Mouse (Mus musculus): ENCODE measurements around the gene Tinf2.

Tinf2 gene

DNA sequence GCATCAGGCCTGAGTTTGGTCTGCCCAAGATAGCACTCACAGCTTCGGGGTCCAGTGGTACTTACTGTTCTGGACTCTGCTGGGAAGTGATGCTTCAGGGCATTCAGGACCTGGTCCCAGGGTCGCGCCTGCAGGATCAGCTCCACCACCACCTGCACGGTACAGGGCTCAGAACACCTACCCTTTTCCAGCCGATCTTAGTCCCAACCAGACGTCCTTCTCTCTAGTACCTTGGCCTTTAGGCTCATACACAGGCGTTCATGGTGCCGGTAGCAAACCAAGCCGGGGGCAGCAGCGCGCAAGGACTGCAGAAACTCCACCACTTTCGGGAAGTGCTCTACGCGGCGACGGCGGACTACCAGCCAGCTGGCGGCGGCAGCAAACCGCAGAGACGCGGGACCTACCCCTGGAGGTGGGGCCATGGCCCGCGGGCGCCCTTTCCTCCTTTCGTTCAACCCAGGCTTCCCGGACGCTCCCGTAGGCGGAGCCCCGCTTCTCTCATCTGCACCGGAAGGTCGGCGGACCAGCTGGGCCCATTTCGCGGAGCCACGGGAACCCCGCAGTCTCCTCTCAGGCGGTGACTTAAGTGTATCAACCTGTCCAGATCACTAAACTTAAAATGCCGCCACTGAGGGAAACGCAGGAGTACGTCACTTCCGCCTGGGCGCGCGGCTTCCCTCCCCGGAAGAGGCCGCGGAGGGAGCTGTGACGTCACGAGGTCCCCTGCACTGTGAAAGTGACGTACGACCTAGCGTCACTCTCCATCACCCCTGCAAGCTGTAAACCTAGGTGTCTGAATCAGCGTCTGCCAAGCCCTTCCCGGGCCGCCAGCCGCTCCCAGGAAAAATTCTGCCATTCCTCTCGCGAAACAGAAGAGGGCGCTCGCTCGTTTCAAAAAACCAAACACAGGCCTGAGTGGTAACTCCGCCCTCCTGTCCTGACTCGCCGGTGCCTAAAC, at the start of gene Tinf2:
Tinf2 (minus strand) TSS at position 661 of the 958 bp plus-strand sequence.
- peak; percentile 97 for DNase-seq (ENCODE audit: low spot score)

DNA sequence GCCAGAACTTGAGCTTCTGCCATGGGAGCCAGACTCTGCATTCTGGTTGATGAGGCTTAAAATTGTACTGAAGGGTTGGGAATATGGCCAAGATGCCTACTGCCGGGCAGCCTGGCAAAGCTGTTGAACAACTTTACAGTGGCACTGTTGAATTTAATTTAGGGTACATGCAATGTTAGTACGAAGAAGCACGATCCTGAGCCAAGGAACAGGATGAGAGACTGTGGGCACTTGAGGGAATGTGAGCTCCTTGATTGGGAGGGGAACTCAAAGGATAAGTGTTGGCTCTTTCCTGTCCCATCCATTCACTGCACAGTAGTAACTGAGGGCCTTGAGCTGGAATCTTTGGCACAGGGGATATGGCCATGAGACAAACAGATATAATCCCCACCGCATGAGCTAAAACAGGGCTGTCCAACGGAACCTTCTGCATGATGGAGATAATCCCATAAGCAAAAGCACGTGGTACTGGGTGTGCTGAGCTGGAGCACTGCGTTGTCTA, 49.0 kb upstream of the Tinf2 start:
- DNase-seq (ENCODE audit: low spot score), result no peak

DNA sequence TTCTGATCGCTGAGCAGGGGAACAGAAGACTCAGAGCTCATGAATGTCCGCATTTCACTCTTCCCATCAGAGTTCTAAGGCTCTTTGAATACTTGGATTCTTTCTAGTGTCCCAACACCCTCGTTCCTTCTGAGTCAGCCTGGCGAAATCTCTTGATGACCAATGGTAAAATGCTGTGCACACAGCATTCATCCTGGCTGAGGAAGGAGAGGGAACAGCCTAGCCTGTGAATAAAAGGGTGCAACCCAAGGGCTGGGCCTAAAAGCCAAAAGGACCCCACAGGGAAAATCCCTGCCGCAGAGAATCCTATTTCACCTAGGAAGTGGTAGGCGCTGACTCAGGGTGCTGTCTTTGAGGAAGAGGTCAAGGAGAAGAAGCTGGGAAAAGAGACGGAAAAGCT, 48.5 kb upstream of the Tinf2 start:
- no peak for DNase-seq (ENCODE audit: low spot score)

DNA sequence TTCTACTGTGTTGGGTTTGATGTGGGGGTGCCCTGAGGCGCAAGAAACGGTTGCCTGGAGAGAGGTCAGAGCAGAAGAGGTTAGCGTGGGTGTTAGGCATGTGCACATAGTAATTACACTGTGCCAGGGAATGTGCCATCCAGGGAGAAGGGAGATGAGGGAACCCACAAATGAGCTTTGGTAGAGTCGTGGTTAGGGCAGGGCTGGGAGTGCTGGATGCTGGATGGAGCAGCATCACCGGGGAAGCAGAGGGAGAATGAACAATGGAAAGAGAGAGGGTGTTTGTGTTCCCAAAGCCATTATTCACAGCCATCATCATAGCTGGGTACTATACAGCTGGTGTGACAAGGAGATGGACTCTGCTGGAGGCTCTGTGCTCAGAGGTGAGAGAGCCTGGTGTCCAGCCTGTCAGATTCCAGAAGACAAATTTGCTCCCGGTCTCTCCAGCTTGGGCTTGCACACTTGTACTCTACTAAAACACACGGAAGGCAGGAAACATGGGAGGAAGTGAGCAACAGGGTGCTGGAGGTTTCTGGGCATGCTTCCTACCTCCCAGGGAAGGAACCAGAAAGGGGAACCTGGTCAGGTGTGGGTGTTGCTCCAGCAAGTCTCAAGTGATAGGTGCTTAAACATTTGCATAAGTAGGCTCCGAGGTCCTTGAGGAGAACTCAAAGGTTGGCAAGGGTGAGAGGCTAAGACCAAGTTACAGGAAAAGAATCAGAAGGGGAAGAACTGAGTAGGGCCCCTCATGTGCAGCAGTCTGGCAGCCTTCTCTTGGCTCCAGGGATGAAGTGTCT, 46.5 kb upstream of the Tinf2 start:
- no peak for DNase-seq (ENCODE audit: low spot score)

DNA sequence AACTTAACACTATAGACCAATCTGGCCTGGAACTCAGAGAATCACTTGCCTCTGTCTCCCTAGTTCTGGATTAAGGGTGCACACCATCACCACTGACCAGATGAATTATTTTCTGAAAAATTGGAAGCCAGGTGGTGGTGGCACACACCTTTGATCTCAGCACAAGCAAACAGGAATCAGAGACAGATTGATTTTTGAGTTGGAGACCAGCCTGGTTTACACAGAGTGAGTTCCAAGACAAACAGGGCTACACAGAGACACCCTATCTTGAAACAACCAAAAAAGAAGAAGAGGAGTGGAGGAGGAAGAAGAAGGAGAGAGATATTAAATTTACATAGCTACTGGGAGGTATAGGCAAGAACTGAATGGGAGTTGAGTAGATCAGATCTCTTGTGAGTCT, 44.6 kb upstream of the Tinf2 start:
- DNase-seq (ENCODE audit: low spot score), result no peak

DNA sequence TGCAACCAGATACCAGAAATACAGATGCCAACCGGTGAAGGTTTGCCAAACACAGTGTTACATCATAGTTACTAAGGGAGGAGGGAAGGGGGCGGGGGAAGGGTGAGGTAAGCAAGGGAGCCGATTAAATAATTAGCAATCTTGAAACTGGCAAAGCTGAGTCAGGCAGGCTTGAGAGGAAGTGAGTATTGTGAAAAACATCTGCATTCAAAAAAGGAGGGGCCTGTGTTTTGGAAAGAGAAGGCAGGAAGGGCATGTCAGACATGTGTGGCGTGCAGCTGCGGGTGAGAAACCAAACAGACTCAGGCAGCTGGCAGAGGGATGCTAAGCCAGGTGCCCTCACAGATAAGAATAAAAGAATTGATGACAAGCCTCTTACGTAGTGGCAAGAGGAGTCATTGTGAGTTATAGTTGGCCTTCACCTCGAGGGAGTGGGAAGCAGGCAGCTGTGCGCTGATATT, 42.8 kb upstream of the Tinf2 start:
- no peak for DNase-seq (ENCODE audit: low spot score)

DNA sequence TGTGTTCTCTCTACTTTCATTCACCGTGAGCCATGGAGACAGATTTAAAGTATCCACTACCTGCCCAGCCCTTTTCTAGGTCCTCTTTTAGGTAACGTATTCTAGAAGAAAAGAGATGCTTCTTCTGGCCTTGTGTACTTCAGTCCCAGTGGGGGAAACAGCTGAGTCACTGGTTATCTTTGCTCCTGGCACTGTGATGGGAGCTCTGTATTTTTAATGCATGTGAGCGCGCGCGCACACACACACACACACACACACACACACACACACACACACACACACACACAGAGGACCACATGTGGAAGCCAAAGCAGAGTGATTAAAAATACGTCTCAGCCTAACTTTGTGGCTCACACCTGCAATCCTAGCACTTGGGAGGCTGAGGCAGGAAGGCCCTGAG, 41.8 kb upstream of the Tinf2 start:
- DNase-seq (ENCODE audit: low spot score), result no peak

DNA sequence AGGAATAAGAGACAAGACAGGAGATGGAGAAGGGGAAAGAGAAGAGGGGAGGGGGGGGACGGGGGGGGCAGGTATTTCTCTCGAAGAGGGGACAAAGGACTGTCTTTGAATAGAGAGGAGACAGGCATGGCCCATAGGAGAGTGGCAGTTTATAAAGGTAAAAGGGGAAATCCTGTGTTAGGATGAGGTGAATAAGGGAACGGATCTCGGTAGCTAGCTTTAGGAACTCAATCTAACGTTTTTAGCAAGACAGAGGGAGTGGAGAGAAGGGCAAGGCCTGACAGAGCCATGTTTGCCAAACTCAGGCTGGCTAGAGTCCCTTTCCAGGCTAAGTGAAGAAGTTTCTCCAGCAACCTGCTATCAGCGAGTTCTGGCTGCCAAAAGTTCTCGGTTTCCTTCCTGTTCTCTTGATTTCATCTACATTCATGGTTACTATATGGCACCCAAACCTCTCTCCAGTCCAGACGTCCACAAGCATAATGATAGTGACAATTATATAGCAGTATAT, 40.9 kb upstream of the Tinf2 start:
- no peak for DNase-seq (ENCODE audit: low spot score)

DNA sequence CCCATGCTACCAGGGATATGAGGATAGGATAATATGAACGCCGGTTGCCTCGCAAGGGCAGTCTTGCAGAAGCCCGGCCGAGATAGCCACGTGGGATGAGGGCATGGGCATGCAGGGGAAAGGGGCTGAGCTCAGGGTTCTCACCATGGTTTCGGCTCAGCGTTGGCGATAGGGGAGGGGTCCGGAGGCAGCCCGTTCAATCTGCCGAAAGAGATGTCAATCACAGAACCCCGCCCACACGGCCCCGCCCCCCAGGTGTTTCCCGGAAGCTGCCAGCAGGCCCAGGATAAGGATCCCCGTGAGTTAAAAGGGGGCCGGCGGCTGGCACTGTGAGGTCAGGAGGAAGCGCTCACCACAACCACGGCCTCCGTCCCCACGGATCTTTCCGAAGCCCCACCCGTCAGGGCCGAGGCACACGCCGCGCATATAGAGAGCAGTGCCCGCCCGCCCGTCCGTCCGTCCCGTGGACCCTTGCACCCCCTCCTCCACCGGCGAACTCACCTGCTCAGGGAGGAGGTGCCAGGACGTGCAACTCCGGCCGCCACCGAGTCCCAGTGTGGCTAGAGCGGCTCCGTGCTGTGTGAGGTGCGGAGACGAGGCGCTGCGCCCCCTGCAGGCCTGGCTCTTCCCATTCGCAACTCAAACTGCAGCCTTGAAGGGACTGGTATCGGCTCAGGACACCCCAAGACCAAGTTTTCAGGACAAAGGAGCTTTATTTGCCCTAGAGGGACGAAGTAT, 40.2 kb upstream of the Tinf2 start, which contains the start of gene Rabggta:
Rabggta (minus strand) TSS at position 564 of the 738 bp plus-strand sequence.
- DNase-seq (ENCODE audit: low spot score), result peak; percentile 98

DNA sequence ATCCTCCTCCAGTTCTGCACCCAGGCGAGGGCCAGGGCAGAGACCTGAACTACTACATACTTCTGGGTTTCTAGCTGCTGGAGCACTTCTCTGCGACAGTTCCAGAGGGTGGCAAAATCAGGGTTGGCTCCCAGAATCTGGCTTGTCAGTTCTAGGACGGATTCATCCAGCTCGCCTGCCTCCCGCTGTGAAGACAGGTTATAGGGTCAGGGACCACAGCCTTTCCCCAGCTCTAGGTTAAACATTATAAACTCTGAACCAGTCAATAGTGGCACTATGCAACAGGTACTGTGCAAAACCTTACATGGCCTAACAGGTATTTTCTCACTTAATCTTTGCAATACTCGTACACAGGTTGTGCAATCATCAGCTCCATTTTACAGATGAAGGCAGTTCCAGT, 39.5 kb upstream of the Tinf2 start:
- DNase-seq (ENCODE audit: low spot score), result no peak

DNA sequence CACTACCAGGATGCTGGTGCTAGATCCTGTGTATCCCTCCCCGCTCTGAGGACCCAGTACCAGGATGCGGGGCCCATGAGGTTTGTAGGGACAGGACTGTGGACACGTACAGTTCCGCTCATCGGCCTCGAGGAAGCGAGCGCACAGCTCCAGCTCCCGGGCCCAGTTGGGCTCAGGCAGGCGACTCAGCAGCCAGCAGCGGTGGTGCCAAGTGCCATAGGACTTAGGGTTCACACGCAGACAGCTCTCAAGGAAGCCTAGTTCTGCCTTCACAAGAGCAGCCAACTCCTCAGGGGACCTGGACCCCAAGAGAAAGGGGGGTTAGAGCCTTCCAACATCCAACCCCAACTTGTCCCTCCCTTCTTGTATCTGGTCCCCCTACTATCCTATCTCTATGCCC, 39.0 kb upstream of the Tinf2 start:
- no peak for DNase-seq (ENCODE audit: low spot score)

DNA sequence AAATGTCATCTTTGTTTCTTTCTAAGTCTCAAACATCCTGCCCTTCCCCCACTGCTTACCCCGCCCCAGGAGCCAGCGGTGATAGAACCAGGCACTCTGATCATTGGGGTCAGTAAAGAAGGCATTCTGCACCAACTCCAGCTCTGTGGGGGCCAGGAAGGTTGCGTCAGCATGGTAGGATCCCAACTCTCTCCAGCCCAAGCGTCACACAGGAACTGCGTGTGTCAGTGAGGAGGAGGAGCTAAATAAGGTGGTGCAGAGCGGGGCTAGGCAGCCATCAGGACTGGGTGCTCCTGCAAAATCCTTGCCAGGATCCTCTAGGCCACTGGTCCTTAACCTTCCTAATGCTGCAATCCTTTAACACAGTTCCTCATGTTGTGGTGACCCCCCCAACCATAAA, 38.1 kb upstream of the Tinf2 start:
- DNase-seq (ENCODE audit: low spot score), result no peak

DNA sequence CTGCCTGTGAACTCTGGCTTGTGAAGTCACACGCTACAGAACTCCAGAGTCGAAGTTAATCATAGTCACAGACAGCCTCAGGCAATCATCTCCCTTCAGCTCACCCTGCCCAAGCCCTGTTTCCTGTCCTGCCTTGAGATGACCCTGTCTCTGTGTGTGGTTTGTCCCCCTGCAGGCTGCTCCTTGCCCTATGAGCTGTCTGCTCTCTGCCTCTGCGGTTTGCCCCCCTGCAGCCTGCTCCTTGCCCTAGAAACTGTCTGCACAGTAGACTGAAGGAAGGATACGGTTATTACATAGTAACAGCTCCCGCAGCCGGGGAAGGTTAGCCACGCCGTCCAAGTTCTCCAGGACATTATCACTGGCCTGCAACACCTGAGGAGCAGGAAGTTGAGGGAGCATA, 35.3 kb upstream of the Tinf2 start:
- peak; percentile 80 for DNase-seq (ENCODE audit: low spot score)

DNA sequence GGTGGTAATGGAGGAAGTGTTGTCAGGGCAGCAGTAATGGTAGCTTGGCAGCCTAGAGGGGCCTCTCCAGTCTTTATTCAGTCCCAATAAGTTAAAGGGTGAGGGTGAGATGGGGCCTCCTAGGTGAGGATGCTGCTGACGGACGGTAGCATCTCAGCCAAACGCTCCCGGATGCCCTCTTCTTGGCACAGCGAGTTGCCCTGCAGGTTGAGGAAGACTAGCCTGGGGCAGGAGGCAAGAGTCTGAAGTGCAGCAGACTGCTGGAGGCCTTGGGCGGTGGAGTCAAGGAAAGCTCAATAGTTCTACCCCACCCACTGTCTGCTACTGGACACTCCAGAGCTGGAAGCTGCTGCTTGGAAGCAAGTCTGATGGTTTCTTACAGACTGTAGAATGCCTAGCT, 34.7 kb upstream of the Tinf2 start:
- DNase-seq (ENCODE audit: low spot score), result no peak

DNA sequence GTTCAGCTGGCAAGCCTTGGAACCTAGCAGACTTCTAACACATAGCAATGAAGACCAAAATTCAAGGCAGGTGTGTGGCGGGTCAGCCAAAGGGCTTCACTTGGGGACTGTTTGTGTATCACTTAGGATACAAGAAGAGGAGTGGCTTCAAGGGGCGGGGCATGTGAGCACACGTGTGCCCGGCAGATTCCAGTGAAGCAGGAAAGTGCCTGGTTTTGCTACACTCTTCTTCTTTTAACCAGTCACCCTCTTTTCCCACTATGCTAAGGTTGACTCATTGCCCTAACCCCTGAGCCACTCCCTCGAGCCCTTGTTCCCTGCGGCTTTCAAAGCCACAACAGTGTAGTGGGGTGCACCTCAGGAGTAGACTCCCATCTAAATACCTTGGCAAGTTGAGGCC, 33.3 kb upstream of the Tinf2 start:
- DNase-seq (ENCODE audit: low spot score), result no peak

DNA sequence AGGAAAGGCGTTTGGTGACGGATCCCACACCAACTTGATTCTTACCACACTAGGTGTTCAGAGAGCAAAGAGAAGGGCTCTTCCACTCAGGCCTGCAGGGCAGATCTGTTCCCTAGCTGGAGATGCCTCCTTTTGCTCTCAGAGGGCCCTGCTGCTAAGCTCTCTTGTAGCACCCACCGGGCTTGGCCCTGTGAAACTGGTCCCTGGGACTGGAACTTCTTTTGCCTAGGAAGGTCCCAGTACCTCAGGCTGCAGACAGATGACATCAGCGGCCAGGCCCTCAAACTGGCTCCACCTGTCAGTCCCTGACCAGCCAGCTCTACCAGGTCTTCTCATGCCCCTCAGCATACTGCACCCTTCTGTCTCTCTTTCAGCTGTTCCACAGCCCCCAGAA, 32.1 kb upstream of the Tinf2 start, which contains the start of gene Tgm1:
Tgm1 (minus strand) TSS at position 198 of the 394 bp plus-strand sequence.
- DNase-seq (ENCODE audit: low spot score), result no peak

DNA sequence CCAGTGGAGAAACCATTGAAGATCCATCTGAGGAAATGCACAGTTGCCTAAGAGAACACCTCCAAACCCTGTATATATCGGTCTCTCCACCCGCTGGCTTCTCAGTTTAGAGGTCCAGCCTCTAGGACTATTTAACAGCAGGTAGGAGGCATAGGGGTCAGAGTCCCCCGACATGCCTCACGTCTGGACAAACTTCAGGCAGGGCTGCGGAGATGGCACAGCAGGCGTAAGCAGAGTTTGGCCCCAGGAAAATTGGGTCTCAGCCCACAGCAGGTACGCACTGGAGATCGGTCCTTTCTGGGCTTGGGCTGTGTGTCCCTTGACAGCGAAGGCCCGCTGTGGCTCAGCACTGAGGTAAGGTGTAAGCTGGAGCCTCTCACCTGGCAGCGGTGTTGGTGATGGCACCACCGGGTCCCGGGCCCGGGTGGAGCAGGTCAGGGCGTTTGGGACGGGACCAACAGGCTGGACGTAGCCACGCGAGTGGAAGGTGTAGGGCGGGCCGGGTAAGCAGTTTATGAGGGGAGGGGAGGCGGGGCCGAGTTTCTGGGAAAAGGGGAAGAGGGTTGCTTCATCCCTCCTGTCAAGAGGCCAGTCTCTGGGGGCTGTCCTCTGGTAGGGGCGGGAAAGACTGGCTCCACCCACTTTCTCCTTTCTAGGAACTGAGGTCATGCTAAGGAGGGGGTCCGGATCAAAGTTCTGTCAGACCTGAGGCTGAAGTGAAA, 31.5 kb upstream of the Tinf2 start:
- peak; percentile 91 for DNase-seq (ENCODE audit: low spot score)

DNA sequence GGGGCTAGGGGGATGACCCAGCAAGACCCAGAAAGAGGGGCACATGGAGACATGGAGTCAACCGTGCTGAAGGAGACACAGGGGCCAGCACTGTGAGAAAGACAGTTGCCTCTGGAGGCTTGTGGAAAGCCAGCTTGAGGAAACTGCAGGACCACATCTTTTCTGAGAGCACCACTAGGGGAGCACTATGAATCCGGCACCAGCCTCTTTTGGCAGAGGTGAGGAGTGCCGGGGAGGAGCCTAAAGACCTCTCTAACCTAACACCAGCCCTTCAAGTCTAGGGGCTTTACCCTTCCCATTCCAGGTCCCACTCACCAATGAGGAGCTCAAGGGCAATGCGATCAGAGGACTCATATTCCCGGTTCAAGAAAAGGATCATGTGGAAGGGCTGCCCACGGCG, 30.2 kb upstream of the Tinf2 start:
- no peak for DNase-seq (ENCODE audit: low spot score)

DNA sequence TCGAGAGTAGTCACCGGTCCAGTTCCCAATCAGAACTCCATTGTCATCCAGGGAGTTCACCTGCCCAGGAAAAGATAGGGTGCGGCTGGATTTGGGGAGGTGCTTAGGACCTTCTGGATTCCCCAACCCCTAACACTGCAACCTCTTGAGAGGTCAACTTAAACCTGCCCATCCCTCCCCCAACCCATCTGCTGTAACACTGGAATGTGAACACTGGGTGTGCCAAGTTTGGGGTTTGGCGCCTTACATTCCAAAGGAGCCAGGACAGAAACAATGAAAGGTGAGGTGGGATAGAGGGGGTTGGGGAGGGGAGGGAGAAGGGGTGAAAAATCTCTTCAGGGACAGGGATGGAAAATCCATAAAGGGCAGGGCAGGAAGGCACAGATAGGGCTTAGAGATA, 27.9 kb upstream of the Tinf2 start:
- no peak for DNase-seq (ENCODE audit: low spot score)

DNA sequence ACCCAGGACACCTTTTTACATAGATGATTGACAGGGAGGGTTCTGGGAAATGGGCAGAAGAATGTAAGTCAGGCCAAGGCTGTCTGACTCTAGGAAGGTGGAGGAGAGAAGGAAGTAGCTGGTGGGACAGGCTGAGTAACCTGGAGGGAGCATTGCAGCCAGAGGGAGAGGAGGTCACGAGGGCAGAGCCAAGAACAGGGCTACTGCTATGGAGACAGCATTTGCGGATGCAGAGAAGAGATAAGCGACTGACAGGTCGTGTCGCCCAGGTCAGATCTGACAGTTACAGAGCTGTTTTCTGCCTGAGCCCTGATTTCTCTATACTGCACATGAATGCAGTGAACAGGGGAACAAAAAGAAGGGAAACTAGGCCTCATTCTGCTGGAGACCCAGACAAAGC, 25.8 kb upstream of the Tinf2 start:
- peak; percentile 83 for DNase-seq (ENCODE audit: low spot score)

DNA sequence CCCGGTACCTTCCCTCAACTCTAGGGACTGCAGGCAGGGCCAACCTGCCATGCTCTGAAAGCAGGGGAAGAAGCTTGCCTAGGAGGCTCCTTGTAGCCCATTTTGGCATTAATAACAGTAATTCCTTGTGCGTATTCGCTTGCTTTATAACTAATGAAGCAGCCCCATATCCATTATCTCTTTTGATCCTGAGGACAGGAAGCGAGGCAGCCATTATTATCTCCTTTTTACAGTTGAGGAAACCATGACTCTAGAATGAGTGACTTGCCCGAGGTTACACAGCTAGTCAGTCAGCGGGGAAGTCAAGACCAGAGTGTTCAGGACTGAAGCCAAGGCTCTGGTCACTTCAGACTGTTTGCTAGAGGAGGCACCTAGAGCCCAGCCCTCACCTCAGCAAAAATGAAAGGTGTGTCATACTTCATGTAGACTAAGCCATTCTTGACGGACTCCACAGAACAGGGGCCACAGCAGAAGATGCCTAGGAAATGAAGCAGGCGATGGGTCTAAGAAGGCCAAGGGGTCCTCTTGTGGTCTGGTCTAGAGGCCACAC, 24.5 kb upstream of the Tinf2 start:
- DNase-seq (ENCODE audit: low spot score), result no peak

All from yolk sac, embryonic 10.5 days (tissue).